Mouse (Mus musculus) lung, postnatal 14 days (tissue): Measurements from ENCODE around the gene Slco4a1.

ENCODE experiments used
- DNase-seq: peaks from one replicate; pipeline ENCODE4 v3.0.0; 2021

Gene Slco4a1

GRCm38 (mm10) chr2:180455723-180456698 lies at the start of gene Slco4a1:
Gene Slco4a1, plus strand, starts transcription at chr2:180456245.
- DNase-seq, result peak; percentile 84

GRCm38 (mm10) chr2:180408410-180408809 lies 47.6 kb upstream of the Slco4a1 start:
- no peak for DNase-seq

- no peak for DNase-seq
Observed at GRCm38 (mm10) chr2:180410432-180410831, 45.6 kb upstream of the Slco4a1 start.

GRCm38 (mm10) chr2:180411013-180411412 lies 45.0 kb upstream of the Slco4a1 start:
- DNase-seq, result no peak

GRCm38 (mm10) chr2:180415627-180416026 lies 40.4 kb upstream of the Slco4a1 start:
- DNase-seq, result no peak

GRCm38 (mm10) chr2:180417731-180418130 lies 38.3 kb upstream of the Slco4a1 start:
- DNase-seq, result peak; percentile 8

GRCm38 (mm10) chr2:180420641-180421040 lies 35.4 kb upstream of the Slco4a1 start:
- DNase-seq, result no peak

GRCm38 (mm10) chr2:180425115-180425514 lies 30.9 kb upstream of the Slco4a1 start:
- no peak for DNase-seq

GRCm38 (mm10) chr2:180427073-180427472 lies 29.0 kb upstream of the Slco4a1 start:
- no peak for DNase-seq

- peak; percentile 19 for DNase-seq
Observed at GRCm38 (mm10) chr2:180428331-180428730, 27.7 kb upstream of the Slco4a1 start.

GRCm38 (mm10) chr2:180430648-180431047 lies 25.4 kb upstream of the Slco4a1 start:
- no peak for DNase-seq

- DNase-seq, result peak; percentile 88
Observed at GRCm38 (mm10) chr2:180432042-180432668, 23.9 kb upstream of the Slco4a1 start.

GRCm38 (mm10) chr2:180432751-180433150 lies 23.3 kb upstream of the Slco4a1 start:
- no peak for DNase-seq

GRCm38 (mm10) chr2:180433350-180433749 lies 22.7 kb upstream of the Slco4a1 start:
- DNase-seq, result no peak

- DNase-seq, result no peak
Observed at GRCm38 (mm10) chr2:180435341-180435926, 20.6 kb upstream of the Slco4a1 start.

GRCm38 (mm10) chr2:180437149-180437864 lies 18.7 kb upstream of the Slco4a1 start:
- no peak for DNase-seq

- no peak for DNase-seq
Observed at GRCm38 (mm10) chr2:180439791-180440190, 16.3 kb upstream of the Slco4a1 start.

- DNase-seq, result no peak
Observed at GRCm38 (mm10) chr2:180440596-180441332, 15.3 kb upstream of the Slco4a1 start.

GRCm38 (mm10) chr2:180442061-180442460 lies 14.0 kb upstream of the Slco4a1 start:
- DNase-seq, result no peak

- no peak for DNase-seq
Observed at GRCm38 (mm10) chr2:180443861-180444260, 12.2 kb upstream of the Slco4a1 start.

- no peak for DNase-seq
Observed at GRCm38 (mm10) chr2:180444957-180445785, 10.9 kb upstream of the Slco4a1 start.
